Mouse (Mus musculus) gastrocnemius, adult 2 months (tissue): ENCODE results near the gene Slc4a11. TPM values are rescaled to one million over a fixed set of nuclear protein-coding genes. Genes with fewer than 3 reads are reported as not detected.
A peak's percentile ranks its signal among the peaks of the same experiment; 100 is the strongest.
"Not testable (repeated sequence)": the region's sequence is repeated elsewhere in the genome, so short reads cannot be mapped to it uniquely, and the experiment has no call there.

Experiments used
- DNase-seq: peaks from one replicate; pipeline ENCODE4 v3.0.0; 2022
- H3K27ac ChIP-seq: fragments of 200-600 bp; 2 replicates; pipeline ENCODE4 v1.8.1; 2022; ENCODE audit warnings: mild to moderate bottlenecking
- H3K4me3 ChIP-seq: fragments of 200-600 bp; 2 replicates; pipeline ENCODE4 v1.8.1; 2022; ENCODE audit warnings: mild to moderate bottlenecking, moderate library complexity
- CTCF ChIP-seq: fragments of 200-600 bp; IDR thresholded peaks from 2 replicates; pipeline ENCODE4 v1.8.1; 2022; ENCODE audit warnings: antibody characterized with exemption, mild to moderate bottlenecking, moderate library complexity
- intact Hi-C: fragments of 180-260 bp; cut with DNase I; formaldehyde crosslinking; loops from one replicate; pipeline ENCODE4 v1.15.1; 2025
- total RNA-seq, 2 experiments: library from RNA; stranded (reverse); gene quantifications; 2 replicates each; pipeline ENCODE4 v1.2.3; 2021

Slc4a11 gene
- total RNA-seq, 2 experiments from 2014 or later = 0.45 TPM; not detected in 1

GRCm38 (mm10) chr2:130663342-130663741 is 34.0 kb downstream of the Slc4a11 start:
- DNase-seq = no peak
- peak overlapping the region; percentile 87 for H3K4me3 ChIP-seq
- peak overlapping the region; percentile 1; the same call in 1 of the 2 replicates for H3K27ac ChIP-seq
- intact Hi-C loops = no loop called here
- no peak for TF ChIP-seq CTCF

DNA sequence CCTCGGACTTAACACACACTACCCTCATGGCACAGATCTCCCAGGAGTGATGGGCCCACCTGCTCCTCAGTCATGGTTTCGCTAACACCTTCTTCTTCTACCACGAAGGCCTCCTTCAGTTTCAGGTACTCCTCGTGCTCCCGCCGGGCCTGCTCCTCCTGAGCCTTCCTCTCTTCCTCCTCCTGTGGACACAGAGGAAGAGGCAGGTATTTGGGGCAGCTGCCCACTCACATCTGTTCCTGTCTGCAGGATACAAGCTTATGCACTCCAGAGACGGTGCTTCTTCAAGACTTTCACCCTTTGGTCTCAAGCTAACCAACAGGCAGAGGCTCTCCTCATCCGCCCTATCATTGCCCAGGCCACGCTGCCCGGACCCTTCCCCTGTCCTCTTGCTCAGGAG is 38.8 kb downstream of the Slc4a11 start:
- no peak overlapping the region for H3K27ac ChIP-seq
- DNase-seq = no peak
- no peak for TF ChIP-seq CTCF
- no peak overlapping the region for H3K4me3 ChIP-seq
- intact Hi-C loops = no loop called here

- Histone ChIP-seq H3K4me3 (no peak overlapping the region), H3K27ac (no peak overlapping the region)
- no peak for TF ChIP-seq CTCF
- intact Hi-C loops = no loop called here
- no peak for DNase-seq
Measured at GRCm38 (mm10) chr2:130657541-130657940, 39.8 kb downstream of the Slc4a11 start.

- DNase-seq = no peak
- no peak for TF ChIP-seq CTCF
- Histone ChIP-seq H3K27ac (no peak overlapping the region), H3K4me3 (no peak overlapping the region)
- intact Hi-C loops = no loop called here
Measured at GRCm38 (mm10) chr2:130656536-130656935, 40.8 kb downstream of the Slc4a11 start.

- no peak overlapping the region for H3K4me3 ChIP-seq
- intact Hi-C loops = no loop called here
- DNase-seq = no peak
- no peak overlapping the region for H3K27ac ChIP-seq
- no peak for TF ChIP-seq CTCF
Measured at GRCm38 (mm10) chr2:130655660-130656339, 41.5 kb downstream of the Slc4a11 start.

GRCm38 (mm10) chr2:130653760-130654159 is 43.6 kb downstream of the Slc4a11 start:
- intact Hi-C loops = no loop called here
- Histone ChIP-seq H3K27ac (no peak overlapping the region), H3K4me3 (no peak overlapping the region)
- no peak for DNase-seq
- TF ChIP-seq CTCF = no peak

GRCm38 (mm10) chr2:130653303-130653702 is 44.0 kb downstream of the Slc4a11 start:
- intact Hi-C loops = no loop called here
- no peak for DNase-seq
- no peak overlapping the region for H3K4me3 ChIP-seq
- TF ChIP-seq CTCF = no peak
- H3K27ac ChIP-seq = no peak overlapping the region

GRCm38 (mm10) chr2:130649028-130649427 is 48.3 kb downstream of the Slc4a11 start:
- DNase-seq, H3K4me3 ChIP-seq, H3K27ac ChIP-seq, intact Hi-C loops: not testable (repeated sequence)

- intact Hi-C loops = no loop called here
Measured at GRCm38 (mm10) chr2:130645198-130645597, 52.1 kb downstream of the Slc4a11 start.

DNA sequence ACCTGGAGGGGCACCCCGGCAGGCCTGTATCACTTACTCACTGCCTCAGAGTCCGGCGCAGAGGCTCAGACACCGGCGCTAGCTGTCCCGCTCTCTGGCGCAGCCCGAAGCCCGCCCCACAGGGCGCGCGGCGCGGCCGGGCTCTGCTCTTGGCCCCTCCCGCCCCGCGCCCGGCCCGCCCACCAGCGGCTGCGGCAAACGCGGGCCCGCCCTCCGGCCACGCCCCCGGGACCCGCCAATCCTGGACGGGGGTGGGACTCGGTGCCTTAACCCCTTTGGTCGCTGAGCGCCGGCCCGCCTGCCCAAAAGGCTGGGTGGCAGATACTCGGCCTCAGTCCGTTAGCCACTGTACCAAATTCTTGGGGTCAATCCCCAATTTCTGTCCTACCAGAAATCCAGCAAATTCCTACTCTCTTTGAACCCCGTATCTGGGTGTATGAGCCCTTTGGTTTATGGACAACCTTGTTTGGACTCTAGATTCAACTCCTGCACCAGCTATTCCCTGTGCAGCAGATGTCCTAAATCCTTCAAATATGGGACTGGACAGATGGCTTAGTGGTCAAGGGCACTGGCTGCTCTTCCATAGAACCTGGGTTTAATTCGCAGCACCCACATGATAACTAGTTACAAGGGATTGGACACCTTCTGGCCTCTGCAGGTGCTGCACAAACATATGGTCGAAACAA is 54.5 kb downstream of the Slc4a11 start, which contains the start of gene Lzts3:
TSS of gene Lzts3 (minus strand) at position 120 of the 686 bp plus-strand sequence.
- Histone ChIP-seq H3K27ac (peak within 1 kb of the TSS; percentile 86), H3K4me3 (peak within 1 kb of the TSS; percentile 88)
- TF ChIP-seq CTCF = no peak
- DNase-seq = peak; percentile 98
- intact Hi-C loops = no loop called here

More at GRCm38 (mm10) chr2:130645198-130645597, 52.1 kb downstream of the Slc4a11 start:
- H3K4me3 ChIP-seq = no peak overlapping the region
- no peak overlapping the region for H3K27ac ChIP-seq
- TF ChIP-seq CTCF = no peak
- DNase-seq = no peak

DNA sequence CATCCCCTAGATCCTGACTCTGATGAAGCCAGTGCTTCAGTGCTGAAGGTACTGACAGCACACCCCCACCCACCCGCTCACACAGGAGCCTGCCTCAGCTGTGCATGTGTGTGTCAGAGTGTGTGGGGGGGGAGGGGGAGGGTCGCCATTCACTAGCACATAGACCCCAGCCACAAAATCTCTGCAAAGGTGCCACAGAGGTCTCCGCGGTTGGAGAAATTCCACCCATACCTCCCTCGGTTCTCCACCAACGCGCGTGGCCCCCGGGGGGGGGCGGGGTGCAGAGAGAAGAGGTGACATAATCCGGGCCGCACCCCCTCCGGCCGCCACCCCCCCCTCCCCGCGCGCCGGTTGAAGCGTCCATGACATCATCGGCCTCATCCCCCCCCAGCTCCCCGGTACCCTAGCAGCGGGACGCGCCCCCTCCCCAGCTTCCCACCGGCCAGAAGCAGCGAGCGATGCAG is 55.1 kb downstream of the Slc4a11 start:
- Histone ChIP-seq H3K4me3 (peak overlapping the region; percentile 88), H3K27ac (peak overlapping the region; percentile 86)
- DNase-seq = no peak
- intact Hi-C loops = no loop called here
- TF ChIP-seq CTCF = no peak

DNA sequence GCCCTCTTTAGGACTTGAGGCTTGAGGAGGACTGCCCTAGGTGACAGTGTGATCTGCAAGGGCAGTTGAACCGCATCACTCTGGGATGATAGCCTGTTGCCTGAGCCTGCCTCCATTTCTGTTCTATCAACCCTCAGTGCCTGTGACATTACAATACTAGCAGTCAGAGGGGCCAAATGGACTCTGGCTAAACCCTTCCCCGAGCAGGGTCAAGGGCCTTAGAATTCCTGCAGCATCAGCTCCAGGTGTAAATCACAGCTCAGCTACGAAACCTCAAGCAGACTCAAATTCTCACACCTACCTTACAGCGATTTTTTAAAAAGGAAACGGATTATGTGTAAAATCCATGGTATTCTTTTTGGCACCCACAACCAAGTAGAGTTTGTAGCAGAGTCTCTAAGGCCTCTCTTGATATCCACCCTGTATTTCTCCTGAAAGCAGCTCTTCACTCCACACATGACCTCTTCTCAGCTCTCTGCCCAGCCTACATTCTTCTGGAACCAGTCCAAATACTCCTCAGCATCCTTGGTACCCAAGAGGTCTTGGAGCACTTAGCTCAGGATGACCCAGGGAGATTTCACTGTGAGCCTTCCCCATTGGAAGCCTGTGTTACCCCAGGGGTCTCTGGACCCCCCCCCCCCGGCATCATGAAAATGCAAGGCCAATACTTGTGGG is 55.8 kb downstream of the Slc4a11 start:
- Histone ChIP-seq H3K4me3 (peak overlapping the region; percentile 88), H3K27ac (0 out of 2 replicates have a peak overlapping the region, but pooled peaks have one; percentile 86)
- intact Hi-C loops = no loop called here
- no peak for DNase-seq
- TF ChIP-seq CTCF = no peak

DNA sequence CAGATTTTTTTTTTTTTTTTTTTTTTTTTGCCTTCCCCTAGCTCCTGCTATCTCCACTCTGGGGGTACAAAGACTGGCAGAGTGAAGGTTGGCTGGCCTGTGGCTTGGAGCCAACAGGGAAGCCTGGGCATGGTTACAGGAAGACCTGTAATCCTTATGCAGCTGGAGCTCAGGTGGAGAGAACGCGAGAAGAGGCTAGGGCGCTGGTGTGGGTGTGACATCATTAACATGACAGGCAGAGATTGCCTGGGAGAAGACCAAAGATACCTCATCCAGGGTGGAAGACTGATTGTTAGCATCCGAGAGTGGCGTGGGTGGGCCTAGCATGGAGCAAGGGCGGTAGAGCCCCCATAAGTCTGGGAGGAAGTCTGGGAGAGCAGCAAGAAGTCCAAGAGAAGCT is 58.0 kb downstream of the Slc4a11 start:
- Histone ChIP-seq H3K27ac (no peak overlapping the region), H3K4me3 (no peak overlapping the region)
- intact Hi-C loops = no loop called here
- DNase-seq = no peak
- TF ChIP-seq CTCF = no peak
